Mouse (Mus musculus) ES-E14 (cell line): ENCODE measurements at regions not wholly inside any gene's neighbourhood (a gene's known extent, or its start where the extent isn't known, plus 50 kb on each side); places are given as distances from the start of the nearest gene placed in this dataset.

Experiments used
- DNase-seq: peaks from one replicate; pipeline ENCODE4 v3.0.0-alpha.2; 2013; ENCODE audit warnings: low read depth, low spot score
- H3K27ac ChIP-seq: 2 replicates; pipeline ENCODE4 v1.5.1; 2012; ENCODE audit warnings: low read depth, mild to moderate bottlenecking, low read length, moderate library complexity, mixed read lengths; ENCODE audit not compliant: poor library complexity, insufficient read depth, severe bottlenecking
- H3K36me3 ChIP-seq: 2 replicates; pipeline ENCODE4 v1.6.1; 2012; ENCODE audit warnings: mild to moderate bottlenecking, low read length, moderate library complexity, mixed read lengths; ENCODE audit not compliant: control insufficient read depth, poor library complexity, insufficient read depth, severe bottlenecking
- H3K4me1 ChIP-seq, 2 experiments: fragments of 150-350 bp in 1 of 2; sonication (generic) in 1 of 2; 2 replicates each; pipeline ENCODE4 v1.6.1; 2012; ENCODE audit warnings: low read length in 2 of 2, mild to moderate bottlenecking in 1 of 2, mixed read lengths in 1 of 2; ENCODE audit not compliant: control insufficient read depth in 2 of 2, insufficient read depth in 2 of 2, poor library complexity in 1 of 2
- H3K4me3 ChIP-seq, 2 experiments: fragments of 150-350 bp in 1 of 2; sonication (generic) in 1 of 2; 2 replicates each; pipeline ENCODE4 v1.5.1; 2012; ENCODE audit warnings: low read length in 2 of 2, low read depth in 1 of 2, mild to moderate bottlenecking in 1 of 2, mixed read lengths in 1 of 2; ENCODE audit not compliant: insufficient read depth in 1 of 2, poor library complexity in 1 of 2, severe bottlenecking in 1 of 2
- H3K9ac ChIP-seq: 2 replicates; pipeline ENCODE4 v1.6.1; 2012; ENCODE audit warnings: low read depth, mild to moderate bottlenecking, low read length, mixed read lengths; ENCODE audit not compliant: poor library complexity, insufficient read depth, severe bottlenecking
- H3K9me3 ChIP-seq: fragments of 150-350 bp; sonication (generic); 2 replicates; pipeline ENCODE4 v1.6.1; 2012; ENCODE audit warnings: low read depth, mild to moderate bottlenecking, low read length; ENCODE audit not compliant: control insufficient read depth, insufficient read depth
- CHD2 ChIP-seq: IDR thresholded peaks from 2 replicates; pipeline ENCODE4 v1.6.1; 2014; ENCODE audit warnings: mild to moderate bottlenecking, low read depth, low read length, inconsistent platforms
- HCFC1 ChIP-seq: IDR thresholded peaks from 2 replicates; pipeline ENCODE4 v1.6.1; 2012; ENCODE audit warnings: low read length, inconsistent platforms, borderline replicate concordance; ENCODE audit not compliant: insufficient read depth
- MAFK ChIP-seq: IDR thresholded peaks from 2 replicates; pipeline ENCODE4 v1.6.1; 2014; ENCODE audit warnings: mild to moderate bottlenecking, low read depth, low read length, inconsistent platforms; ENCODE audit not compliant: insufficient read depth
- ZC3H11A ChIP-seq: IDR thresholded peaks from 2 replicates; pipeline ENCODE4 v1.6.1; 2012; ENCODE audit warnings: low read depth, mild to moderate bottlenecking, inconsistent platforms, low read length, borderline replicate concordance
- ZNF384 ChIP-seq: IDR thresholded peaks from 2 replicates; pipeline ENCODE4 v1.6.1; 2012; ENCODE audit warnings: low read depth, low read length, inconsistent platforms
- in situ Hi-C, 2 experiments: fragments of 600-800 bp; cut with MboI; formaldehyde crosslinking; loops; one replicate each; pipeline ENCODE4 v1.15.1; 2025; ENCODE audit warnings: low sequenced_read_pairs in 2 of 2, inconsistent platforms in 1 of 2; ENCODE audit not compliant: unreplicated experiment in 2 of 2

GRCm38 (mm10) chr1:108181350-108182167 is 591.8 kb downstream of the Serpinb8 start:
- Histone ChIP-seq H3K4me3 (no peak overlapping the region), H3K9me3 (no peaks in the 10 kb centered on the region), H3K4me1 (no peaks in the 10 kb centered on the region), H3K9ac (no peak overlapping the region), H3K27ac (no peak overlapping the region), H3K36me3 (no peaks in the 10 kb centered on the region)
- DNase-seq, result no peak
- TF ChIP-seq ZNF384, result no peak
- no peak for TF ChIP-seq HCFC1
- TF ChIP-seq ZC3H11A, result no peak
- no peak for TF ChIP-seq MAFK
- no peak for TF ChIP-seq CHD2
- in situ Hi-C loops, result no loop called here

GRCm38 (mm10) chr1:108182168-108182539 is 592.3 kb downstream of the Serpinb8 start:
- no peaks in the 10 kb centered on the region for H3K4me1 ChIP-seq
- TF ChIP-seq ZC3H11A (no peak), CHD2 (no peak), MAFK (no peak), HCFC1 (no peak), ZNF384 (no peak)
- in situ Hi-C loops, result no loop called here

GRCm38 (mm10) chr1:108224047-108224446 is 634.2 kb downstream of the Serpinb8 start:
- no peak overlapping the region for H3K27ac ChIP-seq
- no peak overlapping the region for H3K4me3 ChIP-seq
- in situ Hi-C loops, result no loop called here
- no peak for DNase-seq
- no peak for TF ChIP-seq HCFC1
- TF ChIP-seq CHD2, result no peak
- TF ChIP-seq ZC3H11A, result no peak
- no peak for TF ChIP-seq MAFK
- no peak for TF ChIP-seq ZNF384
- H3K9ac ChIP-seq, result no peak overlapping the region
- no peaks in the 10 kb centered on the region for H3K9me3 ChIP-seq
- H3K4me1 ChIP-seq, result no peaks in the 10 kb centered on the region
- no peaks in the 10 kb centered on the region for H3K36me3 ChIP-seq

More at GRCm38 (mm10) chr1:108182168-108182539, 592.3 kb downstream of the Serpinb8 start:
- Histone ChIP-seq H3K9me3 (no peaks in the 10 kb centered on the region), H3K36me3 (no peaks in the 10 kb centered on the region), H3K9ac (no peak overlapping the region), H3K4me3 (no peak overlapping the region), H3K27ac (no peak overlapping the region)
- DNase-seq, result no peak

GRCm38 (mm10) chr1:108240152-108240551 is 650.3 kb downstream of the Serpinb8 start:
- H3K4me1 ChIP-seq, result no peaks in the 10 kb centered on the region
- in situ Hi-C loops, result no loop called here
- DNase-seq, result no peak
- no peak overlapping the region for H3K4me3 ChIP-seq
- H3K36me3 ChIP-seq, result no peaks in the 10 kb centered on the region
- 0 out of 2 replicates have a peak, but pooled peaks cover 2% of the 10 kb centered on the region for H3K9me3 ChIP-seq
- no peak overlapping the region for H3K9ac ChIP-seq
- no peak overlapping the region for H3K27ac ChIP-seq
- TF ChIP-seq MAFK, result no peak
- no peak for TF ChIP-seq CHD2
- no peak for TF ChIP-seq HCFC1
- TF ChIP-seq ZC3H11A, result no peak
- no peak for TF ChIP-seq ZNF384
